Mouse (Mus musculus) liver, adult 2 months (tissue): Measurements from ENCODE around the gene Gart. TPM values are rescaled to one million over a fixed set of nuclear protein-coding genes. Genes with fewer than 3 reads are reported as not detected.

Experiments used
- DNase-seq: peaks from one replicate; pipeline ENCODE4 v3.0.0-alpha.2; 2011; ENCODE audit warnings: low read depth, low spot score; ENCODE audit errors: extremely low read depth
- H3K27ac ChIP-seq: fragments of 200-500 bp; replicated peaks from 2 replicates; pipeline ENCODE4 v1.5.1; 2012; ENCODE audit warnings: low read depth, mild to moderate bottlenecking, control low read depth, inconsistent platforms, low read length; ENCODE audit not compliant: insufficient read depth
- H3K27me3 ChIP-seq: fragments of 200-500 bp; 2 replicates; pipeline ENCODE4 v1.6.1; 2012; ENCODE audit warnings: mild to moderate bottlenecking, moderate library complexity, low read length, inconsistent platforms; ENCODE audit not compliant: control insufficient read depth, insufficient read depth
- H3K36me3 ChIP-seq: fragments of 200-500 bp; 2 replicates; pipeline ENCODE4 v1.6.1; 2012; ENCODE audit warnings: low read length, inconsistent platforms; ENCODE audit not compliant: control insufficient read depth, insufficient read depth
- H3K4me1 ChIP-seq: fragments of 200-500 bp; 2 replicates; pipeline ENCODE4 v1.6.1; 2011; ENCODE audit warnings: low read length; ENCODE audit not compliant: control insufficient read depth, insufficient read depth
- H3K4me3 ChIP-seq: fragments of 200-500 bp; 2 replicates; pipeline ENCODE4 v1.5.1; 2011; ENCODE audit warnings: low read depth, mild to moderate bottlenecking, control low read depth, low read length, moderate library complexity; ENCODE audit not compliant: insufficient read depth
- H3K79me2 ChIP-seq: fragments of 200-500 bp; 2 replicates; pipeline ENCODE4 v1.6.1; 2012; ENCODE audit warnings: inconsistent platforms, mild to moderate bottlenecking, low read length, moderate library complexity; ENCODE audit not compliant: control insufficient read depth, insufficient read depth
- H3K9ac ChIP-seq: fragments of 200-500 bp; 2 replicates; pipeline ENCODE4 v1.6.1; 2012; ENCODE audit warnings: low read depth, mild to moderate bottlenecking, control low read depth, inconsistent platforms, low read length
- CTCF ChIP-seq: fragments of 200-500 bp; IDR thresholded peaks from 2 replicates; pipeline ENCODE4 v1.5.1; 2011; ENCODE audit warnings: low read depth, low read length, control low read depth
- POLR2A ChIP-seq: fragments of 200-500 bp; IDR thresholded peaks from 2 replicates; pipeline ENCODE4 v1.6.1; 2011; ENCODE audit warnings: low read length, control low read depth; ENCODE audit not compliant: insufficient read depth; ENCODE audit errors: extremely low read depth
- WGBS: fragments of 180-500 bp; shearing (Covaris S2); methylation state at CpG from one replicate; pipeline ENCODE4 v1.1.7; 2018; 5-methylcytosine and 5-hydroxymethylcytosine counted together
- polyA plus RNA-seq: library from polyadenylated mRNA; depleted of rRNA; stranded (reverse); fragments of >200 nt; gene quantifications from 2 replicates; pipeline ENCODE4 v1.2.3, GENCODE M21; 2012
- total RNA-seq: library from RNA; depleted of rRNA; stranded (reverse); fragments of >200 nt; gene quantifications from 2 replicates; pipeline ENCODE4 v1.2.3, GENCODE M21; 2014

Gart gene
- total and polyA plus RNA-seq, 2 experiments = 21.3 to 25.0 TPM

- WGBS = 85% methylated on average over 12 of the region's 12 CpGs
- Histone ChIP-seq H3K9ac (no peak overlapping the region), H3K27me3 (no peaks in the 10 kb centered on the region), H3K27ac (no peak overlapping the region), H3K36me3 (peaks cover 50% of the 10 kb centered on the region), H3K4me1 (no peaks in the 10 kb centered on the region; the same call in 1 of the 2 replicates), H3K4me3 (no peak overlapping the region), H3K79me2 (no peaks in the 10 kb centered on the region)
- TF ChIP-seq CTCF (no peak), POLR2A (no peak)
- DNase-seq = no peak
These were observed 13.1 kb downstream of the Gart start for GRCm38 (mm10) chr16:91633641-91634040.

- DNase-seq = peak; percentile 62
- no peak for TF ChIP-seq POLR2A
- TF ChIP-seq CTCF = no peak
- H3K79me2 ChIP-seq = no peaks in the 10 kb centered on the region
These were observed 13.8 kb downstream of the Gart start for GRCm38 (mm10) chr16:91632940-91633339.

GRCm38 (mm10) chr16:91632439-91632838 is 14.3 kb downstream of the Gart start:
- Histone ChIP-seq H3K36me3 (peaks cover 50% of the 10 kb centered on the region), H3K4me1 (no peaks in the 10 kb centered on the region; the same call in 1 of the 2 replicates), H3K9ac (no peak overlapping the region), H3K4me3 (no peak overlapping the region), H3K27ac (no peak overlapping the region), H3K27me3 (no peaks in the 10 kb centered on the region), H3K79me2 (no peaks in the 10 kb centered on the region)
- DNase-seq = peak; percentile 28
- no peak for TF ChIP-seq CTCF
- no peak for TF ChIP-seq POLR2A
- 80% methylated on average over 5 of the region's 5 CpGs for WGBS

More at GRCm38 (mm10) chr16:91632940-91633339, 13.8 kb downstream of the Gart start:
- Histone ChIP-seq H3K9ac (no peak overlapping the region), H3K4me1 (no peaks in the 10 kb centered on the region; the same call in 1 of the 2 replicates), H3K27me3 (no peaks in the 10 kb centered on the region), H3K4me3 (no peak overlapping the region), H3K36me3 (peaks cover 51% of the 10 kb centered on the region), H3K27ac (no peak overlapping the region)
- 71% methylated on average over 7 of the region's 7 CpGs for WGBS

GRCm38 (mm10) chr16:91630584-91630983 is 16.2 kb downstream of the Gart start:
- H3K4me3 ChIP-seq = no peak overlapping the region
- no peak for DNase-seq
- TF ChIP-seq POLR2A (no peak), CTCF (no peak)
- no peaks in the 10 kb centered on the region for H3K27me3 ChIP-seq
- H3K27ac ChIP-seq = no peak overlapping the region
- no peaks in the 10 kb centered on the region for H3K79me2 ChIP-seq
- peaks cover 44% of the 10 kb centered on the region for H3K36me3 ChIP-seq
- WGBS = 81% methylated on average over 1 of the region's 1 CpGs
- H3K9ac ChIP-seq = no peak overlapping the region
- H3K4me1 ChIP-seq = no peaks in the 10 kb centered on the region; the same call in 1 of the 2 replicates

GRCm38 (mm10) chr16:91629749-91630148 is 17.0 kb downstream of the Gart start:
- no peaks in the 10 kb centered on the region for H3K27me3 ChIP-seq
- H3K4me3 ChIP-seq = no peak overlapping the region
- no peaks in the 10 kb centered on the region; the same call in 1 of the 2 replicates for H3K4me1 ChIP-seq
- no peak overlapping the region for H3K27ac ChIP-seq
- H3K9ac ChIP-seq = no peak overlapping the region
- no peak for TF ChIP-seq POLR2A
- TF ChIP-seq CTCF = no peak
- DNase-seq = no peak
- no peaks in the 10 kb centered on the region for H3K79me2 ChIP-seq
- H3K36me3 ChIP-seq = peaks cover 52% of the 10 kb centered on the region
- WGBS = 89% methylated on average over 4 of the region's 4 CpGs

- no peak overlapping the region for H3K27ac ChIP-seq
- H3K27me3 ChIP-seq = no peaks in the 10 kb centered on the region
- H3K79me2 ChIP-seq = no peaks in the 10 kb centered on the region
- no peaks in the 10 kb centered on the region; the same call in 1 of the 2 replicates for H3K4me1 ChIP-seq
- no peak overlapping the region for H3K9ac ChIP-seq
- no peak overlapping the region for H3K4me3 ChIP-seq
- peaks cover 55% of the 10 kb centered on the region for H3K36me3 ChIP-seq
- TF ChIP-seq POLR2A (no peak), CTCF (no peak)
- no peak for DNase-seq
- 44% methylated on average over 3 of the region's 3 CpGs for WGBS
These were observed 18.1 kb downstream of the Gart start for GRCm38 (mm10) chr16:91628673-91629072.
